Mouse (Mus musculus): ENCODE measurements around the gene Gm45713. TPM values are rescaled to one million over a fixed set of nuclear protein-coding genes. Genes with fewer than 3 reads are reported as not detected.
A peak's percentile ranks its signal among the peaks of the same experiment; 100 is the strongest.
"Not testable (repeated sequence)": the region's sequence is repeated elsewhere in the genome, so short reads cannot be mapped to it uniquely, and the experiment has no call there.

Gene Gm45713
- total RNA-seq, 2 experiments from 2014 or later: not detected

GRCm38 (mm10) chr7:45162996-45163615 lies 27.1 kb upstream of the Gm45713 start:
- DNase-seq: no peak

- no peak for DNase-seq
Measured at GRCm38 (mm10) chr7:45162551-45162950, 26.5 kb upstream of the Gm45713 start.

- DNase-seq: peak; percentile 84
Measured at GRCm38 (mm10) chr7:45161612-45162473, 25.8 kb upstream of the Gm45713 start.

GRCm38 (mm10) chr7:45160866-45161265 lies 24.8 kb upstream of the Gm45713 start:
- no peak for DNase-seq

GRCm38 (mm10) chr7:45160316-45160800 lies 24.3 kb upstream of the Gm45713 start:
- DNase-seq: no peak

GRCm38 (mm10) chr7:45158991-45159390 lies 23.0 kb upstream of the Gm45713 start:
- DNase-seq: no peak

- DNase-seq: no peak
Measured at GRCm38 (mm10) chr7:45157459-45157858, 21.4 kb upstream of the Gm45713 start.

- DNase-seq: no peak
Measured at GRCm38 (mm10) chr7:45156206-45156605, 20.2 kb upstream of the Gm45713 start.

- no peak for DNase-seq
Measured at GRCm38 (mm10) chr7:45155590-45155989, 19.6 kb upstream of the Gm45713 start.

GRCm38 (mm10) chr7:45154993-45155514 lies 19.0 kb upstream of the Gm45713 start:
- DNase-seq: peak; percentile 58

GRCm38 (mm10) chr7:45154096-45154992 lies 18.3 kb upstream of the Gm45713 start, which contains the start of the genes Pih1d1 and Aldh16a1:
Gene Pih1d1, plus strand, starts transcription at chr7:45154303.
Gene Aldh16a1, minus strand, starts transcription at chr7:45154584.
- peak; percentile 96 for DNase-seq

GRCm38 (mm10) chr7:45153586-45153985 lies 17.6 kb upstream of the Gm45713 start:
- DNase-seq: no peak

- DNase-seq: not testable (repeated sequence)
Measured at GRCm38 (mm10) chr7:45153052-45153451, 17.0 kb upstream of the Gm45713 start.

- DNase-seq: peak; percentile 59
Measured at GRCm38 (mm10) chr7:45151303-45151702, 15.3 kb upstream of the Gm45713 start.

- no peak for DNase-seq
Measured at GRCm38 (mm10) chr7:45150321-45150720, 14.3 kb upstream of the Gm45713 start.

- DNase-seq: peak; percentile 50
Measured at GRCm38 (mm10) chr7:45149545-45149944, 13.5 kb upstream of the Gm45713 start.

- DNase-seq: no peak
Measured at GRCm38 (mm10) chr7:45148534-45149098, 12.6 kb upstream of the Gm45713 start.

- DNase-seq: no peak
Measured at GRCm38 (mm10) chr7:45147899-45148298, 11.9 kb upstream of the Gm45713 start.

GRCm38 (mm10) chr7:45147267-45147666 lies 11.2 kb upstream of the Gm45713 start:
- no peak for DNase-seq

GRCm38 (mm10) chr7:45145460-45145859 lies 9.4 kb upstream of the Gm45713 start:
- DNase-seq: no peak

GRCm38 (mm10) chr7:45144368-45145174 lies 8.5 kb upstream of the Gm45713 start:
- DNase-seq: peak; percentile 47
